Mouse (Mus musculus): Measurements from ENCODE around the gene Kif26b. TPM values are rescaled to one million over a fixed set of nuclear protein-coding genes. Genes with fewer than 3 reads are reported as not detected.
A peak's percentile ranks its signal among the peaks of the same experiment; 100 is the strongest.

Gene Kif26b
- polyA plus RNA-seq, 1 experiment from 2014 or later = 2.9 TPM

GRCm38 (mm10) chr1:178770626-178771362 is 241.9 kb downstream of the Kif26b start:
- Histone ChIP-seq H3K4me2 (no peak overlapping the region), H3K9me3 (replicated peaks) (no peaks in the 10 kb centered on the region), H3K36me3 (ENCODE audit: poor library complexity, severe bottlenecking) (no peaks in the 10 kb centered on the region), H3K4me1 (no peaks in the 10 kb centered on the region), H3K27ac (no peak overlapping the region), H3K4me3 (no peak overlapping the region), H3K27me3 (no peaks in the 10 kb centered on the region), H3K9ac (no peak overlapping the region)
- 66% methylated on average over 6 of the region's 7 CpGs for WGBS
- ATAC-seq = peak; percentile 55; the same call in 1 of the 2 replicates

DNA sequence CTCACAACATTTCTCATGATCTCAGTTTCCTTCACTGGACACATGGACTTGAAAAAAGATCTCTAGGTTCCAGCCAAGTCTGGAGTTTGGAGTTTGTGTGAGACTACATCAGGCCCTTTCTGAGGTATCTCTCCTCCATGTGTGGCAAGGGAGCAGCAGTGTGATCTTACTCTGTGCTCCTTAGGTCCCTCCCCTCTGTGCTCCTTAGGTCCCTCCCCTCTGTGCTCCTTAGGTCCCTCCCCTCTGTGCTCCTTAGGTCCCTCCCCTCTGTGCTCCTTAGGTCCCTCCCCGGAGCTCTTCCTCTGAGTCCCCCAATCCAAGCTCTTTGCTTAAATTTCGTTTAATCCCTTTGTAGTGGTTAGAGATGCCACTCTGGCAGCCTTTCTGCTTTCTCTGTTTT is 250.8 kb downstream of the Kif26b start:
- Histone ChIP-seq H3K36me3 (ENCODE audit: poor library complexity, severe bottlenecking) (no peaks in the 10 kb centered on the region), H3K4me3 (no peak overlapping the region), H3K9ac (no peak overlapping the region), H3K27me3 (no peaks in the 10 kb centered on the region), H3K4me2 (no peak overlapping the region), H3K4me1 (no peaks in the 10 kb centered on the region), H3K9me3 (replicated peaks) (no peaks in the 10 kb centered on the region), H3K27ac (no peak overlapping the region)
- 18% methylated on average over 2 of the region's 2 CpGs for WGBS
- no peak for ATAC-seq

DNA sequence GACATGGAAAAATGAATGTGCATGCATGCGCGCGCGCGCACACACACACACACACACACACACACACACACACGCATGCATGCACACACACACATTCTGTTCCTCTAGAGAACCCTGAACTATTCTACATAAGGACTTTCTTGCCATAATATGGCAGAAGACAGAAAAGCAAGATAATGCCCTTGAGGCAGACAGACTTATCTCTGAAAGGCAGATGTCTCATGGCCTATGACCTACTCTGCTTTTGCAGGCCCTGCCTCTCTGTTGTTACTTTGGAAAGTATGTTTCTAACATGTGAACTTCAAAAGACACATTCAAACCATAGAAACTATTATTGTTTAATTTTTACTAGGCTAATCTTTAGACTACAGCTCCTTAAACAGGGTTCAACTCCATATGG is 255.1 kb downstream of the Kif26b start:
- Histone ChIP-seq H3K27ac (no peak overlapping the region), H3K9ac (no peak overlapping the region), H3K36me3 (ENCODE audit: poor library complexity, severe bottlenecking) (no peaks in the 10 kb centered on the region), H3K4me2 (no peak overlapping the region), H3K27me3 (0 out of 2 replicates have a peak, but pooled peaks cover 5% of the 10 kb centered on the region), H3K4me3 (no peak overlapping the region), H3K9me3 (replicated peaks) (no peaks in the 10 kb centered on the region), H3K4me1 (no peaks in the 10 kb centered on the region)
- ATAC-seq = no peak
- 99% methylated on average over 6 of the region's 6 CpGs for WGBS

DNA sequence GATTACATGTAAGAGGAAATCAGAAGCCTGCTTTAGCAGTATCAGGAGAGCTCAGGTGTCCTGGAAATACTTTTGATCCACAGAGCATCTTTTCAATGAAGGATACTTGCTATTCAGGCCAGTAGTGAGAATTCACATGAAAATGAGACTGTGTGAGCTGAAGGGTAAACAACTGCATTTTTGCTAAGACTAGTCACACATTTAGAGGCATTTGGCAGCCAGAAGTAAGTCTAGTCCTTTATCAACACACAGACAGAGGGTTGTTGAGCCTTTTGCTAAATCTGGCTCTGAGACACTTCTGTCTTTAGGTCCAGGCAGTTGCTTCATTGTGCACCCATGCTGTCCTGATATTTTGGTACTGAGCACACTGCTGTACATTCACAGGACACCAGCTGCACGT is 262.3 kb downstream of the Kif26b start:
- Histone ChIP-seq H3K4me2 (no peak overlapping the region), H3K4me1 (no peaks in the 10 kb centered on the region), H3K27me3 (0 out of 2 replicates have a peak, but pooled peaks cover 5% of the 10 kb centered on the region), H3K27ac (no peak overlapping the region), H3K9me3 (replicated peaks) (no peaks in the 10 kb centered on the region), H3K9ac (no peak overlapping the region), H3K36me3 (ENCODE audit: poor library complexity, severe bottlenecking) (no peaks in the 10 kb centered on the region), H3K4me3 (no peak overlapping the region)
- WGBS = 62% methylated on average over 1 of the region's 1 CpGs
- no peak for ATAC-seq

DNA sequence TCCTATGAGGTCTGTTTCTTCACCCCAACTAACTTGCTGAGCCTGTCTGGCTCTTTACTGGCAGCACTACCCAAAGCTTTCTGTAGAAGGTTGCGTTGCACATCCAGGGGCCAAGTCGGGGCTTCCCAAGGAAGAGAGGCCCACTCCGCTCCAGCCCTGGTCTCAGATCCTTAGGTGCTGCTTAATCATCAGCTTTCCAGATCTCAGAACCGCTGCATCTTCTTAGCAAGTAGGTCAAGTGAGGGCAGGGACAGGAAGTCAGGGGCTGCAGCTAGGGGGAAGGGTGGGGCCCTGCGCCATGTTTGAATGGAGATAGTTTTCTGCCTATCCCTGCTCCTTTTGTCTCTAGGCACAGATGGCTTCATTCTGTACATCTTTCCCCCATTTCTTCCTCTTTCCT is 263.8 kb downstream of the Kif26b start:
- H3K4me2 ChIP-seq = no peak overlapping the region
- no peak overlapping the region for H3K4me3 ChIP-seq
- no peaks in the 10 kb centered on the region for H3K9me3 ChIP-seq (replicated peaks)
- H3K36me3 ChIP-seq (ENCODE audit: poor library complexity, severe bottlenecking) = no peaks in the 10 kb centered on the region
- 0 out of 2 replicates have a peak, but pooled peaks cover 5% of the 10 kb centered on the region for H3K27me3 ChIP-seq
- H3K9ac ChIP-seq = no peak overlapping the region
- no peaks in the 10 kb centered on the region for H3K4me1 ChIP-seq
- no peak overlapping the region for H3K27ac ChIP-seq
- WGBS = 87% methylated on average over 5 of the region's 5 CpGs
- ATAC-seq = no peak

GRCm38 (mm10) chr1:178794866-178795265 is 265.9 kb downstream of the Kif26b start:
- no peak overlapping the region for H3K27ac ChIP-seq
- H3K9me3 ChIP-seq (replicated peaks) = no peaks in the 10 kb centered on the region
- H3K4me2 ChIP-seq = no peak overlapping the region
- no peaks in the 10 kb centered on the region for H3K36me3 ChIP-seq (ENCODE audit: poor library complexity, severe bottlenecking)
- H3K9ac ChIP-seq = no peak overlapping the region
- H3K4me3 ChIP-seq = no peak overlapping the region
- no peak for ATAC-seq
- H3K4me1 ChIP-seq = peaks cover 15% of the 10 kb centered on the region
- no peaks in the 10 kb centered on the region for H3K27me3 ChIP-seq
- 94% methylated on average over 7 of the region's 7 CpGs for WGBS

DNA sequence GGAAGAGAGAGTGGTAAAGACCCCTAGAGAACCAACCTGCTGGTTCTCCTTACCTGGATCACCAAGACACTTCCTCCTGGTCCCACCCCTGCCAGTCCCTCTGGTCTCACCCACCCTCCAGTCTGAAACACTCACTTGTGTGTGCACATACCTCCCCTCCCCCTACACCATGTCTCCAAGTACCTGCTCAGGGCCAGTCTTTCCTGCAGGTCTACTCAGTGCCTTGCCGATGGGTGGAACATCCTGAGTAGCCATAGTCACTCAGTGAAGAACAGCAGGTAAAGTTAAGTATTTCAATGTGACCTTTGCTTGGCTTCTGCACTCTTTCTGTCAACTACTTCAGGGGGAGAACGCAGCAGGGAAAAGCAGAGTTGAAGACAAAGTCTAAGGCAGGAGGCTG is 268.5 kb downstream of the Kif26b start:
- 97% methylated on average over 2 of the region's 2 CpGs for WGBS

GRCm38 (mm10) chr1:178798333-178798732 is 269.4 kb downstream of the Kif26b start:
- Histone ChIP-seq H3K27ac (no peak overlapping the region), H3K4me2 (peak overlapping the region; percentile 33), H3K36me3 (ENCODE audit: poor library complexity, severe bottlenecking) (no peaks in the 10 kb centered on the region), H3K27me3 (no peaks in the 10 kb centered on the region), H3K9ac (0 out of 2 replicates have a peak overlapping the region, but pooled peaks have one; percentile 14), H3K4me1 (peaks cover 22% of the 10 kb centered on the region), H3K9me3 (replicated peaks) (no peaks in the 10 kb centered on the region), H3K4me3 (no peak overlapping the region)
- WGBS = 2% methylated on average over 5 of the region's 5 CpGs
- ATAC-seq = 0 out of 2 replicates have a peak, but pooled peaks have one; percentile 45

More for the DNA sequence above, 268.5 kb downstream of the Kif26b start:
- H3K9me3 ChIP-seq (replicated peaks) = no peaks in the 10 kb centered on the region
- H3K27me3 ChIP-seq = no peaks in the 10 kb centered on the region
- no peak overlapping the region for H3K4me2 ChIP-seq
- H3K4me3 ChIP-seq = no peak overlapping the region
- H3K9ac ChIP-seq = no peak overlapping the region
- ATAC-seq = no peak
- no peak overlapping the region for H3K27ac ChIP-seq
- peaks cover 18% of the 10 kb centered on the region for H3K4me1 ChIP-seq
- H3K36me3 ChIP-seq (ENCODE audit: poor library complexity, severe bottlenecking) = no peaks in the 10 kb centered on the region

GRCm38 (mm10) chr1:178798886-178799285 is 270.0 kb downstream of the Kif26b start:
- H3K9me3 ChIP-seq (replicated peaks) = no peaks in the 10 kb centered on the region
- no peak for ATAC-seq
- H3K4me2 ChIP-seq = no peak overlapping the region
- no peaks in the 10 kb centered on the region for H3K27me3 ChIP-seq
- 77% methylated on average over 8 of the region's 8 CpGs for WGBS
- no peak overlapping the region for H3K27ac ChIP-seq
- H3K9ac ChIP-seq = no peak overlapping the region
- H3K4me3 ChIP-seq = no peak overlapping the region
- H3K36me3 ChIP-seq (ENCODE audit: poor library complexity, severe bottlenecking) = no peaks in the 10 kb centered on the region
- peaks cover 22% of the 10 kb centered on the region for H3K4me1 ChIP-seq

- Histone ChIP-seq H3K36me3 (ENCODE audit: poor library complexity, severe bottlenecking) (no peaks in the 10 kb centered on the region), H3K9ac (0 out of 2 replicates have a peak overlapping the region, but pooled peaks have one; percentile 9), H3K4me3 (no peak overlapping the region), H3K27ac (no peak overlapping the region), H3K4me1 (peaks cover 22% of the 10 kb centered on the region), H3K27me3 (no peaks in the 10 kb centered on the region), H3K9me3 (replicated peaks) (no peaks in the 10 kb centered on the region), H3K4me2 (no peak overlapping the region)
- no peak for ATAC-seq
- WGBS = 71% methylated on average over 11 of the region's 11 CpGs
Measured at GRCm38 (mm10) chr1:178799836-178800552, 271.1 kb downstream of the Kif26b start.

DNA sequence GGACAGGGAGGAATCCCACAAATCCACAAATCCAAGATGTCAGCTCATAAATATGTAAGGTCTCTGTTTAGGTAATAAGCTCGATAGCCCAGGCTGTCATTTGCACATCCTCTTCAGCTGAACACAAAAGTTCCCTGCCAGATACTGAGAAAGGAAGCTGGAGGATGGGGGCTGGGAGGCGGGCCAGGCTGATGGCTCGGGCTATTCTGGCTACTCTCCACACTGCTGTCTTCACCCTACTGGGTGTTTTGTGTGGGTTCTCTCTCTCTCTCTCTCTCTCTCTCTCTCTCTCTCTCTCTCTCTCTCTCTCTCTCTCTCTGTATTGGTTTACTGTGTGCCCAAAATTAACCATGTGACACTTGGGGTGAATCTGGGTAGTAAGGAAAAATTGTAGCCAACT is 274.2 kb downstream of the Kif26b start:
- no peaks in the 10 kb centered on the region for H3K9me3 ChIP-seq (replicated peaks)
- no peaks in the 10 kb centered on the region for H3K27me3 ChIP-seq
- H3K4me3 ChIP-seq = no peak overlapping the region
- H3K4me1 ChIP-seq = peaks cover 22% of the 10 kb centered on the region
- H3K36me3 ChIP-seq (ENCODE audit: poor library complexity, severe bottlenecking) = no peaks in the 10 kb centered on the region
- 0 out of 2 replicates have a peak, but pooled peaks have one; percentile 48 for ATAC-seq
- no peak overlapping the region for H3K27ac ChIP-seq
- no peak overlapping the region for H3K9ac ChIP-seq
- WGBS = 35% methylated on average over 3 of the region's 3 CpGs
- H3K4me2 ChIP-seq = no peak overlapping the region

DNA sequence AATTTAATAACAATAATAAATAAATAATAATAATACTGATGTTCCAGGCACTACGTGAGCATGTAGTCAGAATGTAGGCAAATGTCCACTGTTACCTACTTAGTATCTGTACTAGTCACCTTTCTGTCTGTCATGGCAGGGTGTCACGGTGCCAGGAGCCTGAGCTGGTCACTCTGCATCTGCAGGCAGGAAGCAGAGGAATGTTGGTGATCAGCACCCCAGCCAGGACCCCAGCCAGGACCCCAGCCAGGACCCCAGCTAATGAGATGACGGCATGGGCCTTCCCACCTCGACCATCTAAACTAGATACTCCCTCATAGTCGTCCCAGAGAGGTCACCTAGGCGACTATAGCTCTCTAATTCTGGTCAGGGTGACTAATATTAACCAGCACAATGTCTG is 288.6 kb downstream of the Kif26b start:
- Histone ChIP-seq H3K27me3 (no peaks in the 10 kb centered on the region), H3K4me3 (no peak overlapping the region), H3K36me3 (ENCODE audit: poor library complexity, severe bottlenecking) (no peaks in the 10 kb centered on the region), H3K4me1 (peaks cover 32% of the 10 kb centered on the region), H3K27ac (no peak overlapping the region), H3K9ac (no peak overlapping the region), H3K9me3 (replicated peaks) (no peaks in the 10 kb centered on the region), H3K4me2 (no peak overlapping the region)
- ATAC-seq = no peak
- 91% methylated on average over 6 of the region's 6 CpGs for WGBS
